Mouse (Mus musculus): ENCODE data around the gene Gpr107.
"Not testable (repeated sequence)": the region's sequence is repeated elsewhere in the genome, so short reads cannot be mapped to it uniquely, and the experiment has no call there.

GRCm38 (mm10) chr2:31178593-31178992 lies 26.5 kb downstream of the Gpr107 start:
- not testable (repeated sequence) for TF ChIP-seq POLR2A (IDR thresholded peaks at IDR 0.05; ENCODE audit: low read depth, low read length); CTCF (IDR thresholded peaks at IDR 0.05; ENCODE audit: borderline replicate concordance, insufficient read depth, low read length)
